Mouse (Mus musculus) hindbrain, embryonic 12.5 days (tissue): ENCODE results near the gene Dner. TPM values are rescaled to one million over a fixed set of nuclear protein-coding genes. Genes with fewer than 3 reads are reported as not detected.

ENCODE experiments used
- ATAC-seq: fragments of 200-750 bp; cut with Nextera tagmentation; 2 replicates; pipeline ENCODE4 v1.8.0; 2017; ENCODE audit warnings: moderate TSS enrichment; ENCODE audit not compliant: low FRiP score
- H3K27ac ChIP-seq: fragments of 300-500 bp; sonication (generic); 2 replicates; pipeline ENCODE4 v1.5.1; 2016; ENCODE audit warnings: mild to moderate bottlenecking
- H3K27me3 ChIP-seq: fragments of 300-500 bp; sonication (generic); 2 replicates; pipeline ENCODE4 v1.6.1; 2016; ENCODE audit warnings: mild to moderate bottlenecking
- H3K36me3 ChIP-seq: fragments of 300-500 bp; sonication (generic); 2 replicates; pipeline ENCODE4 v1.6.1; 2016; ENCODE audit warnings: mild to moderate bottlenecking
- H3K4me1 ChIP-seq: fragments of 300-500 bp; sonication (generic); 2 replicates; pipeline ENCODE4 v1.6.1; 2016
- H3K4me2 ChIP-seq: fragments of 300-500 bp; sonication (generic); replicated peaks from 2 replicates; pipeline ENCODE4 v1.6.1; 2016; ENCODE audit warnings: mild to moderate bottlenecking
- H3K4me3 ChIP-seq: fragments of 300-500 bp; sonication (generic); 2 replicates; pipeline ENCODE4 v1.5.1; 2016; ENCODE audit warnings: mild to moderate bottlenecking
- H3K9ac ChIP-seq: fragments of 300-500 bp; sonication (generic); 2 replicates; pipeline ENCODE4 v1.6.1; 2016; ENCODE audit warnings: mild to moderate bottlenecking, moderate library complexity
- H3K9me3 ChIP-seq: fragments of 300-500 bp; sonication (generic); replicated peaks from 2 replicates; pipeline ENCODE4 v1.6.1; 2016; ENCODE audit warnings: mild to moderate bottlenecking
- WGBS: fragments of 180-500 bp; shearing (Covaris S2); methylation state at CpG from one replicate; pipeline ENCODE4 v1.1.7; 2016; 5-methylcytosine and 5-hydroxymethylcytosine counted together
- polyA plus RNA-seq: library from polyadenylated mRNA; unstranded; fragments of >200 nt; fragmentation: Nextera tagmentation; extraction: Ambion mirVana; gene quantifications from 2 replicates; pipeline ENCODE4 v1.2.1, GENCODE M21; 2016

Dner gene
- 130 and 146 TPM in 2 replicates for polyA plus RNA-seq

GRCm38 (mm10) chr1:84695517-84696411, at the start of gene Dner:
Gene Dner, minus strand, starts transcription at chr1:84696221.
- peak within 1 kb of the TSS; percentile 85 for H3K9ac ChIP-seq
- ATAC-seq = peak; percentile 89
- peak within 1 kb of the TSS; percentile 83 for H3K4me2 ChIP-seq
- no peaks in the 10 kb centered on the region for H3K9me3 ChIP-seq
- peaks cover 13% of the 10 kb centered on the region; the same call in 1 of the 2 replicates for H3K27me3 ChIP-seq
- peak within 1 kb of the TSS; percentile 95 for H3K27ac ChIP-seq
- H3K4me1 ChIP-seq = peaks cover 18% of the 10 kb centered on the region
- peak within 1 kb of the TSS; percentile 84 for H3K4me3 ChIP-seq
- no peaks in the 10 kb centered on the region for H3K36me3 ChIP-seq
- under 1% methylated on average over 74 of the region's 75 CpGs for WGBS

- Histone ChIP-seq H3K9me3 (no peaks in the 10 kb centered on the region), H3K36me3 (peaks cover 62% of the 10 kb centered on the region), H3K27ac (no peak overlapping the region), H3K4me2 (no peak overlapping the region), H3K9ac (no peak overlapping the region), H3K4me1 (no peaks in the 10 kb centered on the region), H3K27me3 (no peaks in the 10 kb centered on the region), H3K4me3 (no peak overlapping the region)
- 88% methylated on average over 3 of the region's 3 CpGs for WGBS
- ATAC-seq = no peak
These were observed 46.1 kb upstream of the Dner start for GRCm38 (mm10) chr1:84742156-84742555.

GRCm38 (mm10) chr1:84740080-84740479, 44.1 kb upstream of the Dner start:
- H3K36me3 ChIP-seq = peaks cover 64% of the 10 kb centered on the region
- 90% methylated on average over 1 of the region's 1 CpGs for WGBS

GRCm38 (mm10) chr1:84737097-84737496, 41.1 kb upstream of the Dner start:
- Histone ChIP-seq H3K27ac (no peak overlapping the region), H3K4me3 (no peak overlapping the region), H3K4me2 (no peak overlapping the region), H3K9ac (no peak overlapping the region), H3K36me3 (peaks cover 49% of the 10 kb centered on the region), H3K4me1 (no peaks in the 10 kb centered on the region), H3K27me3 (no peaks in the 10 kb centered on the region), H3K9me3 (no peaks in the 10 kb centered on the region)
- ATAC-seq = no peak
- 64% methylated on average over 1 of the region's 1 CpGs for WGBS

More at GRCm38 (mm10) chr1:84740080-84740479, 44.1 kb upstream of the Dner start:
- Histone ChIP-seq H3K4me3 (no peak overlapping the region), H3K4me2 (no peak overlapping the region), H3K27ac (no peak overlapping the region), H3K9me3 (no peaks in the 10 kb centered on the region), H3K4me1 (no peaks in the 10 kb centered on the region), H3K27me3 (no peaks in the 10 kb centered on the region), H3K9ac (no peak overlapping the region)
- no peak for ATAC-seq

GRCm38 (mm10) chr1:84733799-84734198, 37.8 kb upstream of the Dner start:
- H3K27me3 ChIP-seq = no peaks in the 10 kb centered on the region
- H3K9me3 ChIP-seq = no peaks in the 10 kb centered on the region
- ATAC-seq = no peak
- H3K4me3 ChIP-seq = no peak overlapping the region
- WGBS = 69% methylated on average over 3 of the region's 3 CpGs
- no peak overlapping the region for H3K27ac ChIP-seq
- H3K9ac ChIP-seq = no peak overlapping the region
- H3K4me2 ChIP-seq = no peak overlapping the region
- peaks cover 45% of the 10 kb centered on the region for H3K36me3 ChIP-seq
- no peaks in the 10 kb centered on the region for H3K4me1 ChIP-seq

GRCm38 (mm10) chr1:84731763-84732162, 35.7 kb upstream of the Dner start:
- no peak overlapping the region for H3K27ac ChIP-seq
- H3K27me3 ChIP-seq = no peaks in the 10 kb centered on the region
- no peak overlapping the region for H3K4me3 ChIP-seq
- H3K9me3 ChIP-seq = no peaks in the 10 kb centered on the region
- ATAC-seq = no peak
- peaks cover 37% of the 10 kb centered on the region for H3K36me3 ChIP-seq
- 82% methylated on average over 1 of the region's 1 CpGs for WGBS
- no peaks in the 10 kb centered on the region for H3K4me1 ChIP-seq
- no peak overlapping the region for H3K4me2 ChIP-seq
- H3K9ac ChIP-seq = no peak overlapping the region

- no peak overlapping the region for H3K27ac ChIP-seq
- no peaks in the 10 kb centered on the region for H3K9me3 ChIP-seq
- no peaks in the 10 kb centered on the region for H3K4me1 ChIP-seq
- H3K9ac ChIP-seq = no peak overlapping the region
- no peak overlapping the region for H3K4me2 ChIP-seq
- peaks cover 42% of the 10 kb centered on the region for H3K36me3 ChIP-seq
- no peaks in the 10 kb centered on the region for H3K27me3 ChIP-seq
- no peak for ATAC-seq
- no peak overlapping the region for H3K4me3 ChIP-seq
These were observed 26.8 kb upstream of the Dner start for GRCm38 (mm10) chr1:84722841-84723240.

GRCm38 (mm10) chr1:84722371-84722770, 26.4 kb upstream of the Dner start:
- no peak for ATAC-seq
- Histone ChIP-seq H3K36me3 (peaks cover 40% of the 10 kb centered on the region), H3K27me3 (no peaks in the 10 kb centered on the region), H3K4me1 (no peaks in the 10 kb centered on the region), H3K9ac (no peak overlapping the region), H3K4me2 (no peak overlapping the region), H3K9me3 (no peaks in the 10 kb centered on the region), H3K4me3 (no peak overlapping the region), H3K27ac (no peak overlapping the region)
- 90% methylated on average over 3 of the region's 3 CpGs for WGBS

- H3K4me1 ChIP-seq = no peaks in the 10 kb centered on the region
- WGBS = 93% methylated on average over 3 of the region's 3 CpGs
- no peak overlapping the region for H3K27ac ChIP-seq
- H3K4me3 ChIP-seq = no peak overlapping the region
- no peak for ATAC-seq
- peaks cover 39% of the 10 kb centered on the region for H3K36me3 ChIP-seq
- H3K4me2 ChIP-seq = no peak overlapping the region
- no peaks in the 10 kb centered on the region for H3K27me3 ChIP-seq
- H3K9ac ChIP-seq = no peak overlapping the region
- H3K9me3 ChIP-seq = no peaks in the 10 kb centered on the region
These were observed 25.9 kb upstream of the Dner start for GRCm38 (mm10) chr1:84721942-84722341.

- Histone ChIP-seq H3K4me1 (no peaks in the 10 kb centered on the region), H3K9ac (peak overlapping the region; percentile 40; the same call in 1 of the 2 replicates), H3K9me3 (no peaks in the 10 kb centered on the region), H3K4me3 (peak overlapping the region; percentile 30), H3K36me3 (no peaks in the 10 kb centered on the region), H3K27me3 (no peaks in the 10 kb centered on the region), H3K27ac (peak overlapping the region; percentile 69), H3K4me2 (peak overlapping the region; percentile 54)
- WGBS = 20% methylated on average over 31 of the region's 31 CpGs
- peak; percentile 86 for ATAC-seq
These were observed 14.1 kb upstream of the Dner start for GRCm38 (mm10) chr1:84709810-84710785.

GRCm38 (mm10) chr1:84709406-84709805, 13.4 kb upstream of the Dner start:
- Histone ChIP-seq H3K4me2 (peak overlapping the region; percentile 54), H3K27me3 (no peaks in the 10 kb centered on the region), H3K9ac (no peak overlapping the region), H3K27ac (peak overlapping the region; percentile 69; the same call in 1 of the 2 replicates), H3K4me3 (peak overlapping the region; percentile 30), H3K4me1 (no peaks in the 10 kb centered on the region), H3K9me3 (no peaks in the 10 kb centered on the region), H3K36me3 (no peaks in the 10 kb centered on the region)
- peak; percentile 58; the same call in 1 of the 2 replicates for ATAC-seq
- 45% methylated on average over 5 of the region's 5 CpGs for WGBS

- Histone ChIP-seq H3K9me3 (no peaks in the 10 kb centered on the region), H3K4me2 (no peak overlapping the region), H3K4me1 (peaks cover 9% of the 10 kb centered on the region), H3K9ac (no peak overlapping the region), H3K27ac (no peak overlapping the region), H3K27me3 (peaks cover 3% of the 10 kb centered on the region; the same call in 1 of the 2 replicates), H3K36me3 (no peaks in the 10 kb centered on the region), H3K4me3 (no peak overlapping the region)
- ATAC-seq = no peak
- 98% methylated on average over 6 of the region's 6 CpGs for WGBS
These were observed 4.2 kb upstream of the Dner start for GRCm38 (mm10) chr1:84700254-84700653.
